Mouse (Mus musculus): ENCODE measurements at regions not wholly inside any gene's neighbourhood (a gene's known extent, or its start where the extent isn't known, plus 50 kb on each side); places are given as distances from the start of the nearest gene placed in this dataset.
A peak's percentile ranks its signal among the peaks of the same experiment; 100 is the strongest.

DNA sequence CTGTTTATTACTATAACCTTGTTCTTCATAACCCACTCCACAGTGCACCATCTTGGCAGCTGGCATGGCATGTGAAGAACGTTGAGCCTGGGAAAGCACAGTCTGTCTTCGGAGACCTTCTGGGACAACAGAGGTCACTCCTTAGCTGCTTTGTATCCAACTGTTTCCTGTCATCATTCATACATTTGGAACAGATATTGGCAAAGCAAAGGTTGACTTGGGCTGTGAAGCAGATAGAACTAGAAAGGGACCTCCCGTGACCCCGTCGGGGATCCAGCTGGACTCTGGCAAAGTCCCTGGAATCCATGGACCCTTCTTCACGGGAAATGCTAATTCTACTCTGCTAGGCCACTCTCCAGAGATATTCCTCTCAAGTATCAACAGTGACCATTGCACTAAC is 148.3 kb downstream of the Usp46 start:
- H3K4me3 ChIP-seq (ENCODE audit: low read depth, low read length), result no peak overlapping the region
- H3K27ac ChIP-seq (replicated peaks; ENCODE audit: low read depth, low read length), result no peak overlapping the region
- no peak for ATAC-seq (replicated peaks; ENCODE audit: insufficient number of reproducible peaks, low FRiP score, low TSS enrichment, low read depth)
- no peak overlapping the region for H3K4me2 ChIP-seq (ENCODE audit: low read depth, low read length)
- no peaks in the 10 kb centered on the region for H3K9me3 ChIP-seq (replicated peaks; ENCODE audit: control insufficient read depth, low read length)
- no peaks in the 10 kb centered on the region for H3K36me3 ChIP-seq (replicated peaks; ENCODE audit: control insufficient read depth, insufficient read depth, low read depth, low read length)
- H3K27me3 ChIP-seq (ENCODE audit: control insufficient read depth, insufficient read depth, low read length), result no peaks in the 10 kb centered on the region
- no peaks in the 10 kb centered on the region for H3K4me1 ChIP-seq (ENCODE audit: control insufficient read depth, insufficient read depth, low read length)
- no peak overlapping the region for H3K9ac ChIP-seq (replicated peaks; ENCODE audit: low read length)
- WGBS, result 84% methylated on average over 6 of the region's 6 CpGs
- no peak for DNase-seq (ENCODE audit: low spot score)

DNA sequence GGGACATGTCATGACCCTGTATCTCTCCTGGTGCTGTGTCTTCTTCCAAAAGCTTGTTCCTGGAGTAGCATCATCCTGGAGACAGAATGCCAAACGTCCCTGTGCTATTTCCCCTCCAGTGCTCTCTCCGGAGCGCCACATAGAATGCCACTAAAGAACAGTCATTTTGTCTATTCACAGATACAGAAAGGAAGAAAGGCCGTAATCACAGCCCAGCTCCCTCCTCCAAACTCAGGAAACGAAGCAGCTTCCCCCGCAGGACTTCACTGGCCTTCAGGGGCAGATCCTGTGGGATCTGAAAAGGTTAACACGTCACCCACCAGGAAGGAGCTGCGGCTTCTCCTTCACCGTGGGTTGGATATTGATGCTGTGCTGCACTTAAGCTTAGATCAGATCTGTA is 140.7 kb downstream of the Usp46 start:
- H3K4me2 ChIP-seq (ENCODE audit: low read depth, low read length), result no peak overlapping the region
- H3K4me3 ChIP-seq (ENCODE audit: low read depth, low read length), result no peak overlapping the region
- H3K9ac ChIP-seq (replicated peaks; ENCODE audit: low read length), result no peak overlapping the region
- ATAC-seq (replicated peaks; ENCODE audit: insufficient number of reproducible peaks, low FRiP score, low TSS enrichment, low read depth) (no peak), DNase-seq (ENCODE audit: low spot score) (no peak)
- WGBS, result 57% methylated on average over 9 of the region's 9 CpGs
- no peaks in the 10 kb centered on the region for H3K4me1 ChIP-seq (ENCODE audit: control insufficient read depth, insufficient read depth, low read length)
- H3K27ac ChIP-seq (replicated peaks; ENCODE audit: low read depth, low read length), result no peak overlapping the region
- H3K9me3 ChIP-seq (replicated peaks; ENCODE audit: control insufficient read depth, low read length), result no peaks in the 10 kb centered on the region
- H3K27me3 ChIP-seq (ENCODE audit: control insufficient read depth, insufficient read depth, low read length), result no peaks in the 10 kb centered on the region
- no peaks in the 10 kb centered on the region for H3K36me3 ChIP-seq (replicated peaks; ENCODE audit: control insufficient read depth, insufficient read depth, low read depth, low read length)

DNA sequence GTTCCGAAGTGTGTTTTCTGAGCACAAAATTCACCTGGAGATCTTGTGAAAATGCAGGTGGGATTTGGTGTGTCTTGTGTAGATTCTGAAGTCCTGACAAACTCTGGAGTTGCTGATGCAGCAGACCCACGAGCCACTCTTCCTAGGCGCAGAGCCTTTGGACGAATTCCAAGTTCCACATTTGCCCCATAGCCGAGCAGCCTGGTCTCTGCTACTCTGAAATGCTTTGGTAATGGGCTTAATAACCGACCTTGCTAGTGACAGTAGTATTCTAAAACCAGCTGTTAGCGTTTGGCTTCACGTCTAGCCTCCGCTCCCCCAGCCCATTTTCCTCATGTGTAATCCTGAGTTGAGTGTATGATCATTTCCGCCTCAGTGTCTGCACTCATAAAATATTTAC is 139.5 kb downstream of the Usp46 start:
- DNase-seq (ENCODE audit: low spot score), result no peak
- Histone ChIP-seq H3K27me3 (ENCODE audit: control insufficient read depth, insufficient read depth, low read length) (no peaks in the 10 kb centered on the region), H3K4me2 (ENCODE audit: low read depth, low read length) (no peak overlapping the region)

DNA sequence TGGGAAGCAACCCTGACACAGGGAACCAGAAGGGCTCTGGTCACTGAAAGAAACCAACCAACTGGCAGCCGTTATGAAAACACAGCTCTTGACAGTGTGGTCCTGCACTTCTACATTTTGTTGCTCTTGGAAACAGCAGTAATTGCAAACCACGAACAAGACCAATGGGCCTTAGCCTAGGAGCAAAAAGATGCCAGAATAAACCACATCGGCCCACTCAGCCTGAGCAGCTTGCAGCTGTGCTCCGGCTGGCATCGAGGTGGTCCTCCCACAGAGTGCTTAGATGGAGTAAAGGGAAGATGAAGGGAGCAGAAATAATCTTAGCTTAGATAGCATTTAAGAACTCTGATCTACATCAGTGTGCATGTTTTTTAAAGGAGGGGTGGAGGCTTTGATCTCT is 138.0 kb downstream of the Usp46 start:
- no peak overlapping the region for H3K4me3 ChIP-seq (ENCODE audit: low read depth, low read length)
- H3K4me1 ChIP-seq (ENCODE audit: control insufficient read depth, insufficient read depth, low read length), result no peaks in the 10 kb centered on the region
- WGBS, result 82% methylated on average over 5 of the region's 5 CpGs
- H3K9ac ChIP-seq (replicated peaks; ENCODE audit: low read length), result no peak overlapping the region
- no peak for ATAC-seq (replicated peaks; ENCODE audit: insufficient number of reproducible peaks, low FRiP score, low TSS enrichment, low read depth)
- no peak overlapping the region for H3K27ac ChIP-seq (replicated peaks; ENCODE audit: low read depth, low read length)
- no peak for DNase-seq (ENCODE audit: low spot score)
- H3K27me3 ChIP-seq (ENCODE audit: control insufficient read depth, insufficient read depth, low read length), result no peaks in the 10 kb centered on the region
- no peaks in the 10 kb centered on the region for H3K9me3 ChIP-seq (replicated peaks; ENCODE audit: control insufficient read depth, low read length)
- no peak overlapping the region for H3K4me2 ChIP-seq (ENCODE audit: low read depth, low read length)
- no peaks in the 10 kb centered on the region for H3K36me3 ChIP-seq (replicated peaks; ENCODE audit: control insufficient read depth, insufficient read depth, low read depth, low read length)

More for the DNA sequence above, 139.5 kb downstream of the Usp46 start:
- 78% methylated on average over 10 of the region's 10 CpGs for WGBS
- Histone ChIP-seq H3K36me3 (replicated peaks; ENCODE audit: control insufficient read depth, insufficient read depth, low read depth, low read length) (no peaks in the 10 kb centered on the region), H3K9me3 (replicated peaks; ENCODE audit: control insufficient read depth, low read length) (no peaks in the 10 kb centered on the region), H3K4me1 (ENCODE audit: control insufficient read depth, insufficient read depth, low read length) (no peaks in the 10 kb centered on the region), H3K4me3 (ENCODE audit: low read depth, low read length) (no peak overlapping the region), H3K27ac (replicated peaks; ENCODE audit: low read depth, low read length) (no peak overlapping the region), H3K9ac (replicated peaks; ENCODE audit: low read length) (no peak overlapping the region)
- no peak for ATAC-seq (replicated peaks; ENCODE audit: insufficient number of reproducible peaks, low FRiP score, low TSS enrichment, low read depth)

DNA sequence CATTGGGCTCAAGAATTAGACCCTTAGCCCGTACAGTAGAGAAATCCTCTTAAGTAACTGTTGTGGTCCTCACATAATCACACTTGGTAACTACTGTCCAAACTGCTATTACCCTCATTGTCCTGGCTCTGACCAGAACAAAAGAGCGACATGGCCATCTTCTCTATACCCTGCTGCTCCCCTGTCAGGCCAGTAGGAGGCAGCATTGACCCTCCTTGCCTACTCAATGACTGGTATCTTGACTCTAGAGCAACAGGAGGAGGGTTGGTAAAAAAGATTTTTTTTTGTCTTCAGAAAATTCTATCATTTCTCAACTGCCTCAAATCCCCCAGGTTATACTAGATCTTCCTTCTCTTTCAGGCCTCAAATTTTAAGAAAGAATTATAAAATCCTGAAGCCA is 130.4 kb downstream of the Usp46 start:
- ATAC-seq (replicated peaks; ENCODE audit: insufficient number of reproducible peaks, low FRiP score, low TSS enrichment, low read depth), result no peak
- Histone ChIP-seq H3K4me2 (ENCODE audit: low read depth, low read length) (no peak overlapping the region), H3K4me3 (ENCODE audit: low read depth, low read length) (no peak overlapping the region), H3K27me3 (ENCODE audit: control insufficient read depth, insufficient read depth, low read length) (no peaks in the 10 kb centered on the region), H3K36me3 (replicated peaks; ENCODE audit: control insufficient read depth, insufficient read depth, low read depth, low read length) (no peaks in the 10 kb centered on the region), H3K9ac (replicated peaks; ENCODE audit: low read length) (no peak overlapping the region), H3K9me3 (replicated peaks; ENCODE audit: control insufficient read depth, low read length) (no peaks in the 10 kb centered on the region), H3K27ac (replicated peaks; ENCODE audit: low read depth, low read length) (no peak overlapping the region), H3K4me1 (ENCODE audit: control insufficient read depth, insufficient read depth, low read length) (no peaks in the 10 kb centered on the region)
- 58% methylated on average over 2 of the region's 2 CpGs for WGBS
- DNase-seq (ENCODE audit: low spot score), result peak; percentile 48

DNA sequence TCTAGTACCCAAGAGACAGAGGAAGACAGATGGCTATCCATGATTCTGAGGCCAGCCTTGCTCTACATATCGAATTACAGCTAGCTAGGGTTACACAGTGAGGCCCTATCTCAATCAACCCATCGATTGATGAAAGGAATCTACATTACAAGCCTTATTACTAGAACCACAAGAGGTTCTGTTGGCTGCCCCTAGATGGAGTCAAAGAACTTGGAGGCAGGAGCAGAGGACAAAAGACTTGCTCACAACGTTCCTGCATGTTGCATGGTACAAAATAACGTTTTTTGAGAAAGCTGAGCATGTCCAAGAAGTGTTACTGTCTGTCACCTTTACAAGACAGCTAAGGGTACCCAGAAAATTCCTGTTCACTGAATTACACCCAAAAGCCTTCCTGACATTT is 129.8 kb downstream of the Usp46 start:
- ATAC-seq (replicated peaks; ENCODE audit: insufficient number of reproducible peaks, low FRiP score, low TSS enrichment, low read depth) (no peak), DNase-seq (ENCODE audit: low spot score) (peak; percentile 52)
- no peak overlapping the region for H3K4me2 ChIP-seq (ENCODE audit: low read depth, low read length)
- no peaks in the 10 kb centered on the region for H3K27me3 ChIP-seq (ENCODE audit: control insufficient read depth, insufficient read depth, low read length)
- H3K9ac ChIP-seq (replicated peaks; ENCODE audit: low read length), result no peak overlapping the region
- H3K4me3 ChIP-seq (ENCODE audit: low read depth, low read length), result no peak overlapping the region
- H3K9me3 ChIP-seq (replicated peaks; ENCODE audit: control insufficient read depth, low read length), result no peaks in the 10 kb centered on the region
- H3K36me3 ChIP-seq (replicated peaks; ENCODE audit: control insufficient read depth, insufficient read depth, low read depth, low read length), result no peaks in the 10 kb centered on the region
- H3K4me1 ChIP-seq (ENCODE audit: control insufficient read depth, insufficient read depth, low read length), result no peaks in the 10 kb centered on the region
- WGBS, result 33% methylated on average over 4 of the region's 4 CpGs
- H3K27ac ChIP-seq (replicated peaks; ENCODE audit: low read depth, low read length), result no peak overlapping the region

DNA sequence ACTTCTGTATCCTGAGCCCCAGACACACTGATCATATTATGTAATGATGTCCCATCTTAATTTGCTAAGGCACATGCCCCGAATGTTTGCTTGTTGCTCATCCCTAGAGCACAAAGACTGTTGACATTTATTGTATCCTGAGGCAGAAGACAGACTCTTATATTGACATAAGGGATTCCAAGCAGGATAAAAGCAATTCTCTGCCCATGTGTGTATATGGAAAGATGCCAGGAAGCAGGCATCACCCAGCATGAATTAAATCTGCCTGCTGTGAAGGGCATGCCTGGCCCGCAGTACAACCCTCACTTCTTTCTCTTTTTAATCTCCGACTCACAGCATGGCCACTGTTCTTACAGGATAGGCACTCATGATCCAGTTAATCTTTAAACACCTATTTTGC is 125.3 kb downstream of the Usp46 start:
- Histone ChIP-seq H3K9me3 (replicated peaks; ENCODE audit: control insufficient read depth, low read length) (no peaks in the 10 kb centered on the region), H3K9ac (replicated peaks; ENCODE audit: low read length) (no peak overlapping the region), H3K4me2 (ENCODE audit: low read depth, low read length) (no peak overlapping the region), H3K27ac (replicated peaks; ENCODE audit: low read depth, low read length) (no peak overlapping the region), H3K27me3 (ENCODE audit: control insufficient read depth, insufficient read depth, low read length) (no peaks in the 10 kb centered on the region), H3K4me3 (ENCODE audit: low read depth, low read length) (no peak overlapping the region), H3K4me1 (ENCODE audit: control insufficient read depth, insufficient read depth, low read length) (no peaks in the 10 kb centered on the region), H3K36me3 (replicated peaks; ENCODE audit: control insufficient read depth, insufficient read depth, low read depth, low read length) (no peaks in the 10 kb centered on the region)
- DNase-seq (ENCODE audit: low spot score), result no peak
- WGBS, result 69% methylated on average over 3 of the region's 3 CpGs
- ATAC-seq (replicated peaks; ENCODE audit: insufficient number of reproducible peaks, low FRiP score, low TSS enrichment, low read depth), result no peak

DNA sequence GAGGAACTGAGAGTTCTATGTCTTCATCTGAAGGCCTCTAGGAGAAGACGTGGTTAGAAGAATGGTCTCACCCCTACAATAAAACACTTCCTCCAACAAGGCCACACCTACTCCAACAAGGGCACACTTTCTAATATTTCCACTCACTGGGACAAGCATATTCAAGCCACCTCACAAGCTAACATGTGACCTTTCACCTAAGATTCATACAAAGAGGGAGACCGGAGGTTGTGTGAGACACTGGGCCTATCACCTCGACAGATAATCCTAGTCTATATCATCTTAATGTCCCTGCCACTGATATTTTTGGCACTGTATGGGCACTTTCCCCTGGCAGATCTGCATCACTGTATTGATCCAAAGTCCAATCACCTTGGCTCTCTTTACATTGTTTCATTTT is 122.6 kb downstream of the Usp46 start:
- no peak overlapping the region for H3K9ac ChIP-seq (replicated peaks; ENCODE audit: low read length)
- no peaks in the 10 kb centered on the region for H3K9me3 ChIP-seq (replicated peaks; ENCODE audit: control insufficient read depth, low read length)
- DNase-seq (ENCODE audit: low spot score) (no peak), ATAC-seq (replicated peaks; ENCODE audit: insufficient number of reproducible peaks, low FRiP score, low TSS enrichment, low read depth) (no peak)
- H3K27me3 ChIP-seq (ENCODE audit: control insufficient read depth, insufficient read depth, low read length), result no peaks in the 10 kb centered on the region
- no peak overlapping the region for H3K27ac ChIP-seq (replicated peaks; ENCODE audit: low read depth, low read length)
- H3K4me2 ChIP-seq (ENCODE audit: low read depth, low read length), result no peak overlapping the region
- 92% methylated on average over 3 of the region's 3 CpGs for WGBS
- no peaks in the 10 kb centered on the region for H3K36me3 ChIP-seq (replicated peaks; ENCODE audit: control insufficient read depth, insufficient read depth, low read depth, low read length)
- H3K4me1 ChIP-seq (ENCODE audit: control insufficient read depth, insufficient read depth, low read length), result no peaks in the 10 kb centered on the region
- no peak overlapping the region for H3K4me3 ChIP-seq (ENCODE audit: low read depth, low read length)

DNA sequence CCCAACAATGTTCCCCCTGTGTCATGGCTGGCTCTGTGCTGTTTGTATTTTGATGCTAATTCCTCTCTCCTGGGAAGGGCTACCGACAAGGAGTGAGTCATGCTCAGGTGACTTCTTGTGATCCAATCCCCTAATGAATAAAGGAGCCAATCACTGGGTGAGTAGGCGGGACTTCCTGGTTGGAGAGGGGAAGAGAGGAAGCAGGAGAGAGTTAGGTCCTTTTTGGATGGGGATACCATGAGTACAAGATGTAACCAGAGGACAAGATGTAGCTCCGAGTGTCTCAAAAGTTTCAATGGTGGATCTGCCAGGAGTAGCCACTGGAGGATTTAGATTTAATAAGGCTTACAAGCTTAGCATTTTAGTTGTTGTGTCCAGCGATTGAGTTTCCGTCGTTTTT is 122.1 kb downstream of the Usp46 start:
- Histone ChIP-seq H3K4me1 (ENCODE audit: control insufficient read depth, insufficient read depth, low read length) (no peaks in the 10 kb centered on the region), H3K36me3 (replicated peaks; ENCODE audit: control insufficient read depth, insufficient read depth, low read depth, low read length) (no peaks in the 10 kb centered on the region), H3K9me3 (replicated peaks; ENCODE audit: control insufficient read depth, low read length) (no peaks in the 10 kb centered on the region), H3K4me2 (ENCODE audit: low read depth, low read length) (no peak overlapping the region), H3K4me3 (ENCODE audit: low read depth, low read length) (no peak overlapping the region), H3K27me3 (ENCODE audit: control insufficient read depth, insufficient read depth, low read length) (no peaks in the 10 kb centered on the region), H3K9ac (replicated peaks; ENCODE audit: low read length) (no peak overlapping the region), H3K27ac (replicated peaks; ENCODE audit: low read depth, low read length) (no peak overlapping the region)
- 86% methylated on average over 6 of the region's 6 CpGs for WGBS
- DNase-seq (ENCODE audit: low spot score) (no peak), ATAC-seq (replicated peaks; ENCODE audit: insufficient number of reproducible peaks, low FRiP score, low TSS enrichment, low read depth) (no peak)
